Mouse (Mus musculus): ENCODE measurements at regions not wholly inside any gene's neighbourhood (a gene's known extent, or its start where the extent isn't known, plus 50 kb on each side); places are given as distances from the start of the nearest gene placed in this dataset.
"Not testable (repeated sequence)": the region's sequence is repeated elsewhere in the genome, so short reads cannot be mapped to it uniquely, and the experiment has no call there.

DNA sequence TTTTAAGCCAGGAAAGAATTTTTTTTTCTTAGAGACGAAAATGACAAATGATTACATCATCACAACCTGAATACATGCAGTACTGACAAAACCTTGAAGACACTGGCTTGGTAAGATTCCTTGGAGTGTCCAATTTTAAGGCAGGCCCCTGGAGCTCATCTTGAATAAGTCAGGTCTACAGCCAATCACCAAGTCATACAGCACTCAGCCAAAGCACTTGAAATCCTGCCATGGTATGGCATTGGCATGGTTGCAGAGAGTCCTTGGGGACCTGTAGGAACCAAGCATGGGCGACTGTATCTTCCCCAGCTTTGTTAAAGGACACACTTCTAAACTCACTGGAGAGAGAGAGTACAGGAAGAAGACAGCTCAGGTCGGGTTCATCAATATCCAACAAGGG lies 179.8 kb upstream of the Tmem45b start:
- Histone ChIP-seq H3K4me2 (no peak overlapping the region), H3K4me3 (ENCODE audit: low read depth, low read length) (no peak overlapping the region), H3K27ac (ENCODE audit: low read depth, low read length) (no peak overlapping the region), H3K36me3 (ENCODE audit: control insufficient read depth, insufficient read depth, low read length) (no peaks in the 10 kb centered on the region), H3K4me1 (ENCODE audit: control insufficient read depth, insufficient read depth, low read length) (no peaks in the 10 kb centered on the region), H3K9me3 (ENCODE audit: control insufficient read depth, low read length) (no peaks in the 10 kb centered on the region), H3K27me3 (ENCODE audit: control insufficient read depth, insufficient read depth, low read length) (no peaks in the 10 kb centered on the region), H3K9ac (ENCODE audit: low read length) (no peak overlapping the region)
- DNase-seq (ENCODE audit: low spot score, missing footprints), result no peak
- ATAC-seq (ENCODE audit: low FRiP score), result no peak
- 82% methylated on average over 3 of the region's 3 CpGs for WGBS

- DNase-seq (ENCODE audit: low spot score, missing footprints) (no peak), ATAC-seq (ENCODE audit: low FRiP score) (no peak)
- Histone ChIP-seq H3K4me3 (ENCODE audit: low read depth, low read length) (no peak overlapping the region), H3K9ac (ENCODE audit: low read length) (no peak overlapping the region), H3K9me3 (ENCODE audit: control insufficient read depth, low read length) (no peaks in the 10 kb centered on the region), H3K27ac (ENCODE audit: low read depth, low read length) (no peak overlapping the region), H3K27me3 (ENCODE audit: control insufficient read depth, insufficient read depth, low read length) (no peaks in the 10 kb centered on the region), H3K4me1 (ENCODE audit: control insufficient read depth, insufficient read depth, low read length) (no peaks in the 10 kb centered on the region), H3K4me2 (no peak overlapping the region), H3K36me3 (ENCODE audit: control insufficient read depth, insufficient read depth, low read length) (no peaks in the 10 kb centered on the region)
- WGBS, result 77% methylated on average over 4 of the region's 4 CpGs
Observed at GRCm38 (mm10) chr9:31642169-31642568, 177.9 kb upstream of the Tmem45b start.

DNA sequence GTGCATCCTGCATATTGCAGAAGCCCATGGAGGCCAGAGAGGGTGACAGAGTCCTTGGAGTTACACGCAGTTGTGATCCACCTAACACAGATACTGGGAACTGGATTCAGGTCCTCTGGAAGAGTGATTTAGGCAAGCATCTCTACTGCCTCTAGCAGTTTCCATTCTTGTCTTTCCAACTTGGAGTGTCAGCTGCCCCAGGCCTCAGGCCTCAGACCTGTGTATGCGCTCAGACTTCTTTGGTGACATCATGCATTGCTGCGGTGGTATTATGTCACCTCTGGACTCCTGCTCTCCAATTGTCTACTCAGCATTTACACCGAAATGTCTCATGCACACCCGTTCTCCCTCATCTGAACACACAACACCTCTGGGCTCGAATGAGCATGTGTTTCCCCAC lies 164.0 kb upstream of the Tmem45b start:
- Histone ChIP-seq H3K9ac (ENCODE audit: low read length) (no peak overlapping the region), H3K4me2 (no peak overlapping the region), H3K36me3 (ENCODE audit: control insufficient read depth, insufficient read depth, low read length) (no peaks in the 10 kb centered on the region), H3K9me3 (ENCODE audit: control insufficient read depth, low read length) (no peaks in the 10 kb centered on the region), H3K27ac (ENCODE audit: low read depth, low read length) (no peak overlapping the region), H3K4me1 (ENCODE audit: control insufficient read depth, insufficient read depth, low read length) (no peaks in the 10 kb centered on the region), H3K27me3 (ENCODE audit: control insufficient read depth, insufficient read depth, low read length) (no peaks in the 10 kb centered on the region), H3K4me3 (ENCODE audit: low read depth, low read length) (no peak overlapping the region)
- ATAC-seq (ENCODE audit: low FRiP score) (no peak), DNase-seq (ENCODE audit: low spot score, missing footprints) (no peak)
- 86% methylated on average over 6 of the region's 6 CpGs for WGBS

DNA sequence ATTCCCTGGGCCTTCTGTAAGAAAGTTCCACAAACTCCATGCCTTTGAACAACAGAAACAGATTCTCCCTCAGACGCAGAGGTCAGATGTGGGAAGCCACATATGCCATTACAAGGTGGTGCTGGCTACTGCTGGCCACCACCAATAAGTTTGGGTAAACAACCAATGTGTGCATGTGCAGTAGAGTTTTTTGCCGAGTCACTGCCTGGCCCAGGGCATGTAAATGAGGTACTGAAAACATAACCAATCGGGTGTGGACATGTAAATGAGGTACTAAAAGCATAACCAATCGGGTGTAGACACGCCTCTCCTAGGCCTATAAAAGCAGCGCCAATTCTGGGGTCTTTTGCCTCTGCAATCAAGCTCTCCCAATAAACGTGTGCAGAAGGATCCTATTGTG lies 157.3 kb upstream of the Tmem45b start:
- H3K4me2 ChIP-seq; H3K27me3 ChIP-seq (ENCODE audit: control insufficient read depth, insufficient read depth, low read length); H3K4me3 ChIP-seq (ENCODE audit: low read depth, low read length); H3K9me3 ChIP-seq (ENCODE audit: control insufficient read depth, low read length); H3K36me3 ChIP-seq (ENCODE audit: control insufficient read depth, insufficient read depth, low read length); H3K27ac ChIP-seq (ENCODE audit: low read depth, low read length); H3K9ac ChIP-seq (ENCODE audit: low read length); ATAC-seq (ENCODE audit: low FRiP score); H3K4me1 ChIP-seq (ENCODE audit: control insufficient read depth, insufficient read depth, low read length): not testable (repeated sequence)
- peak; percentile 53 for DNase-seq (ENCODE audit: low spot score, missing footprints)
- WGBS, result 85% methylated on average over 7 of the region's 7 CpGs

- H3K9ac ChIP-seq (ENCODE audit: low read length), result no peak overlapping the region
- H3K4me2 ChIP-seq, result no peak overlapping the region
- H3K27me3 ChIP-seq (ENCODE audit: control insufficient read depth, insufficient read depth, low read length), result no peaks in the 10 kb centered on the region
- H3K9me3 ChIP-seq (ENCODE audit: control insufficient read depth, low read length), result no peaks in the 10 kb centered on the region
- H3K36me3 ChIP-seq (ENCODE audit: control insufficient read depth, insufficient read depth, low read length), result no peaks in the 10 kb centered on the region
- WGBS, result 72% methylated on average over 6 of the region's 6 CpGs
- H3K4me1 ChIP-seq (ENCODE audit: control insufficient read depth, insufficient read depth, low read length), result no peaks in the 10 kb centered on the region
- ATAC-seq (ENCODE audit: low FRiP score), result no peak
- no peak for DNase-seq (ENCODE audit: low spot score, missing footprints)
- no peak overlapping the region for H3K27ac ChIP-seq (ENCODE audit: low read depth, low read length)
- H3K4me3 ChIP-seq (ENCODE audit: low read depth, low read length), result no peak overlapping the region
Observed at GRCm38 (mm10) chr9:31619344-31619743, 155.1 kb upstream of the Tmem45b start.

GRCm38 (mm10) chr9:31614250-31614945 lies 150.1 kb upstream of the Tmem45b start:
- ATAC-seq (ENCODE audit: low FRiP score) (no peak), DNase-seq (ENCODE audit: low spot score, missing footprints) (no peak)
- H3K9ac ChIP-seq (ENCODE audit: low read length), result no peak overlapping the region
- H3K9me3 ChIP-seq (ENCODE audit: control insufficient read depth, low read length), result no peaks in the 10 kb centered on the region
- no peak overlapping the region for H3K27ac ChIP-seq (ENCODE audit: low read depth, low read length)
- no peaks in the 10 kb centered on the region for H3K36me3 ChIP-seq (ENCODE audit: control insufficient read depth, insufficient read depth, low read length)
- WGBS, result 73% methylated on average over 13 of the region's 13 CpGs
- H3K4me3 ChIP-seq (ENCODE audit: low read depth, low read length), result no peak overlapping the region
- no peak overlapping the region for H3K4me2 ChIP-seq
- no peaks in the 10 kb centered on the region for H3K4me1 ChIP-seq (ENCODE audit: control insufficient read depth, insufficient read depth, low read length)
- no peaks in the 10 kb centered on the region for H3K27me3 ChIP-seq (ENCODE audit: control insufficient read depth, insufficient read depth, low read length)

GRCm38 (mm10) chr9:31611036-31611695 lies 146.9 kb upstream of the Tmem45b start:
- H3K27ac ChIP-seq (ENCODE audit: low read depth, low read length), result no peak overlapping the region
- H3K4me2 ChIP-seq, result no peak overlapping the region
- no peaks in the 10 kb centered on the region for H3K27me3 ChIP-seq (ENCODE audit: control insufficient read depth, insufficient read depth, low read length)
- no peak overlapping the region for H3K4me3 ChIP-seq (ENCODE audit: low read depth, low read length)
- H3K4me1 ChIP-seq (ENCODE audit: control insufficient read depth, insufficient read depth, low read length), result no peaks in the 10 kb centered on the region
- H3K9ac ChIP-seq (ENCODE audit: low read length), result no peak overlapping the region
- ATAC-seq (ENCODE audit: low FRiP score) (no peak), DNase-seq (ENCODE audit: low spot score, missing footprints) (no peak)
- no peaks in the 10 kb centered on the region for H3K36me3 ChIP-seq (ENCODE audit: control insufficient read depth, insufficient read depth, low read length)
- no peaks in the 10 kb centered on the region for H3K9me3 ChIP-seq (ENCODE audit: control insufficient read depth, low read length)
- WGBS, result 83% methylated on average over 8 of the region's 8 CpGs

- Histone ChIP-seq H3K4me3 (ENCODE audit: low read depth, low read length) (no peak overlapping the region), H3K9ac (ENCODE audit: low read length) (no peak overlapping the region), H3K36me3 (ENCODE audit: control insufficient read depth, insufficient read depth, low read length) (no peaks in the 10 kb centered on the region), H3K27ac (ENCODE audit: low read depth, low read length) (no peak overlapping the region), H3K4me2 (no peak overlapping the region), H3K27me3 (ENCODE audit: control insufficient read depth, insufficient read depth, low read length) (no peaks in the 10 kb centered on the region), H3K4me1 (ENCODE audit: control insufficient read depth, insufficient read depth, low read length) (no peaks in the 10 kb centered on the region), H3K9me3 (ENCODE audit: control insufficient read depth, low read length) (no peaks in the 10 kb centered on the region)
- WGBS, result 71% methylated on average over 4 of the region's 4 CpGs
- DNase-seq (ENCODE audit: low spot score, missing footprints) (no peak), ATAC-seq (ENCODE audit: low FRiP score) (no peak)
Observed at GRCm38 (mm10) chr9:31610631-31611030, 146.4 kb upstream of the Tmem45b start.

DNA sequence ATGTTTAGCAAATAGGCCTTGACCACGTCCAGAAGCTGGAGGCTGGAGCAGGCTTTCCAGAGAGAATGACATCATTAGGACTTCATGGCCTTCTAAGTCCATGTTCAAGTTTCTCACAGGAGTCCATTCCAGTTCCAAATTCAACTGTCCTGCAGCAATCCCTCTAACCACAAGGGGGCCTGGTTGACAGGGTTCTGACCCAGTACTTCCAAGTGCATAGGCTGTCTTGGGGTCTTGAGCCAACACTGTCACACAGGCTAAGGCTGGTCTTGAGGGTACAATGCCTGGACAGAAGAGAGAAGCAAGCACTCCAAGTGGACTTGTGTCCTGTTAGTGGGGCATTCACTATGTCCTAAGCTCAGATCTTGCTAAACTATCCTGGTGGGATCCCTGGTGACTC lies 145.9 kb upstream of the Tmem45b start:
- no peak overlapping the region for H3K4me3 ChIP-seq (ENCODE audit: low read depth, low read length)
- no peak overlapping the region for H3K27ac ChIP-seq (ENCODE audit: low read depth, low read length)
- no peak overlapping the region for H3K9ac ChIP-seq (ENCODE audit: low read length)
- no peaks in the 10 kb centered on the region for H3K36me3 ChIP-seq (ENCODE audit: control insufficient read depth, insufficient read depth, low read length)
- ATAC-seq (ENCODE audit: low FRiP score), result no peak
- no peak overlapping the region for H3K4me2 ChIP-seq
- no peaks in the 10 kb centered on the region for H3K9me3 ChIP-seq (ENCODE audit: control insufficient read depth, low read length)
- no peaks in the 10 kb centered on the region for H3K27me3 ChIP-seq (ENCODE audit: control insufficient read depth, insufficient read depth, low read length)
- WGBS, result 63% methylated on average over 1 of the region's 1 CpGs
- no peaks in the 10 kb centered on the region for H3K4me1 ChIP-seq (ENCODE audit: control insufficient read depth, insufficient read depth, low read length)
- DNase-seq (ENCODE audit: low spot score, missing footprints), result no peak

Data from midbrain, embryonic 11.5 days (tissue).